Mouse (Mus musculus): ENCODE data around the gene Cul4a. TPM values are rescaled to one million over a fixed set of nuclear protein-coding genes. Genes with fewer than 3 reads are reported as not detected.

Cul4a gene
- total RNA-seq, 2 experiments from 2014 or later = 75.1 to 76.1 TPM

DNA sequence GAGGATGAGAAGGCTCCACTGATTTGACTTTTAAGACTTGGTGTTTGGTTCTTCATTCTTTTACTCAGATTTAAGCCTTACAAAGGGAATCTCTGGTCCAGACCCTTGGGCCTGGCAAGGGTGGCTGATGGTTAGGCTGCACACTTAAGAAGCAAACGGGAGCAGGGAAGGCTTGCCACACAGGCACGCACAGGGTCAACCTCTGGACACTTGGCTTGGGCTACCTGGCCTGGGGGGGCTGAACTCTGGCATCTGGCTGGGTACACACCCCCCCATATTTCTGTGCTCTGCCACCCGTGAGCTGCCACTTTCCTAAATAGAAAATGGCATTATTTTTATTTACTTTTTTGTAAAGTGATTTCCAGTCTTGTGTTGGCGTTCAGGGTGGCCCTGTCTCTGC lies 69.4 kb downstream of the Cul4a start:
- DNase-seq (ENCODE audit: low spot score) = no peak
- intact Hi-C loops (cut with DNase I) = no loop called here

GRCm38 (mm10) chr8:13175650-13176049 lies 70.2 kb downstream of the Cul4a start:
- intact Hi-C loops (cut with DNase I) = no loop called here
- DNase-seq (ENCODE audit: low spot score) = no peak

DNA sequence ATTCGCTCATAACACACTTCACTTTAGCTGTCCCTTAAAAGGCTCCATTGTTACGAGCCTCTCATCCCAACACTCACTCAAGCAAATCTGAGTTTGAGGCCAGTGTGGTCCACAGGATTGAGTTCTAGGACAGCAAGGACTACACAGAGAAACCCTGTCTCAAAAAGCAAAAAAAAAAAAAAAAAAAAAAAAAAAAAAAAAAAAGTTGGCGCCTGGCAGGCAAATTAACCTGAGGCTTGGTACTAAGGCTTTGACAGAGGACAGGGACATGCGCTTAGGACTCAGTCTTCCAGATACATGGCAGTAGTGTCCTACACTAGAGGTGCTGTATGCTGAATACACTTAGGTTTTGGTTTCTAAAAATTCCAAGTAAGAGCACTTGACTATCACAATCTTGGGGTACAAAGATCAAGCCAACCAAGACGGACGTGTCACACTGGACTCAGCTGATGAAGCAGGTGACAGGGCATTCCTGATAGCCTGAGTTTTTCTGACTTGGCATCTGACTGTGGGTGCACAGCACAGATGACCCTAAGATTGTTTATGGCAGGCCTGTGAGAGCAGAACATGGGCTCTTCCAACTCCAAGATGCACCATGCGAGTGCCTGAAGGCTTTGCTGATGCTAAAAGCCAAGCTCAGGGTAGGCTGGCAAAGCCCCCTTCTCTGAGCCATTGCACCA lies 71.9 kb downstream of the Cul4a start:
- DNase-seq (ENCODE audit: low spot score) = no peak
- intact Hi-C loops (cut with DNase I) = no loop called here

DNA sequence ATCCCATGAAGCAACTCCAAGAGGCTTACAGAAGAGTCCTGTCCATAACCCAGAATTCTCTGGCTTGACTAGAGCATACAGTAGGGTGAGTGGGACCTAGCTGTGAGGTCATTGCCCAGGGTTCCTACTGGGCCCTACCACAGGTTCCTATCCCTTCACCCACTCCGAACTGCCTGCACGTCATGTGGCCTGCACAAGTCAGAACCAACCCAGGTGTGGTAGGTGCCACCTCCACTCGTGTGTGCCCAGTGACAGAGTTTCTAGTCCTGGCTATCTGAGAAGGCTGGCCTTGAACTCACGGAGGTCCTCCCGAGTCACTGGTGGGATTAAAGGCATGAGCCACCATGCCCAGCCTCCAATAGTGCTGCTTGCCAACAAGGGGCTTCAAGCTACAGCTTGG lies 72.7 kb downstream of the Cul4a start:
- intact Hi-C loops (cut with DNase I) = no loop called here
- no peak for DNase-seq (ENCODE audit: low spot score)

- no peak for DNase-seq (ENCODE audit: low spot score)
- intact Hi-C loops (cut with DNase I) = no loop called here
Measured at GRCm38 (mm10) chr8:13179482-13179881, 74.1 kb downstream of the Cul4a start.

DNA sequence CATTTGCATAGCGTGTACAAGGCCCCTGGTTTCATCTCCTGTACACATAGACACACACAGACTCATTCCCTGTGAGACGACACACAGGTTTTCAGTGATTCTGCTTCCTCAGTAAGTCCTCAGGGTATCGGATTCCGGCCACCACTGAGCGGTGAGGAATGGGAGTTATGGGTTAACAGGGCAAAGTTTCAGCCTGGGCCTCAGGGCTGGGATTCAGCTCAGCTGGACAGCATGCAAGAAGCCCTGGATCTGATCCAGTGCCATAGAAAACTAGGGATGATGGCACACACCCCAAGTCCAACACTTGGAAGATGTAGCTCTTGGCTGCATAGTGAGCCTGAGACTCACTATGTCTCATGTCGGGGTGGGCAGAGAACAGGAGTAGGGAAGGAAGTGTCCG lies 74.5 kb downstream of the Cul4a start:
- intact Hi-C loops (cut with DNase I) = no loop called here
- no peak for DNase-seq (ENCODE audit: low spot score)

GRCm38 (mm10) chr8:13180408-13180807 lies 75.0 kb downstream of the Cul4a start:
- DNase-seq (ENCODE audit: low spot score) = no peak
- intact Hi-C loops (cut with DNase I) = no loop called here

DNA sequence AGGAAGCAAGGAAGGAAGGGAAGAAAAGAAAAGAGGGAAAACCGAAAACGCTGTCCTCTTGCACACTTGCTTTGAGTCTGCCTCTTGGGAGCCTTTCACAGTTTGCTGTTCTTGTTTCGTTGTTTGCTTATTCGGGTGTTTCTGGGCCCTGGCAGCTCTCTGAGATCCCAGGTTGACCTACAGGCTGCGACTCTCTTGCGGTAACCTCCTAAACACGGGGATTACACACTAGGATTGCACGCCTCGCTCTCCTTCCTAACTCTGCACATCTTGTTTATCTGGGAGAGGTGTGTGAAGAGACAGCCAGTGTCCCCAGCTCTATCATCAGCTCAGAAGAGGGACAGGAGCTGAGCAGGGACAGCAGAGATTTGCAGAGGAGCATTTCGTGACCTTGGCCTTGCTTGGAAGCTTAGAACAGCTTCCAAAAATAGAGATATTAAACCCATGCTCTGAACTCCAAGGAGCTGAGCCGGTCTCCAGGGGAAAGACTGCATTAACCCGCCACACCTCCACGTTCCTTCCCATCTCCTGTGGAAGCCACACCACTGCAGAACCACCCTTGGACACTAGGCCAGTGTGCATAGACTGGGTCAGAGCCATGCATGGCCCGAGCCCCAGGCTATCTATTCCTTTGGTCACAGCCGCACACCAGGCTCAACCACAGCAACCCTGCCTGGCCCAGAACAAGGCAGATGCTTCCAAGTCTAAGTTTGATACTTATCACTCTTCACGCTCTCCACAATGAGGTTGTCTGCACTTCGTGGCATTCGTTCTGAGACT lies 75.7 kb downstream of the Cul4a start:
- intact Hi-C loops (cut with DNase I) = no loop called here
- DNase-seq (ENCODE audit: low spot score) = no peak

- intact Hi-C loops (cut with DNase I) = no loop called here
- no peak for DNase-seq (ENCODE audit: low spot score)
Measured at GRCm38 (mm10) chr8:13181691-13181976, 76.2 kb downstream of the Cul4a start.

DNA sequence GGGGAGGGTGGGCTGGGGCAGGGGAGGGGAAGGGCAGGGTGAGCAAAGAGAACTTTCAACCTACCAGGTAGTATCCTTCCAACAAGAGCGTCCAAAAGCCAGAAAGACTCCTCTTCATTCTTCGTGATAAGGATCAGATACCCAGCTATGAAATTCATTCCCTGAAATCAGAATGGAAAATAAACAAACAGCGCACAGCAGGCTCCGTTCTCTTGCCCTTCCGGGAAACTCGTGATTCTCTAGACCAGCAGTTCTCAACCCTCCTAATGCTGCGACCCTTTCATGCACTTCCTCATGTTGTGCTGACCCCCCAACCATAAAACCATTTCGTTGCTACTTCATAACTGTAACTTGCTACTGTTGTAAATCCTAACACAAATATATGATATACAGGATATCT lies 81.4 kb downstream of the Cul4a start:
- no peak for DNase-seq (ENCODE audit: low spot score)
- intact Hi-C loops (cut with DNase I) = no loop called here

- no peak for DNase-seq (ENCODE audit: low spot score)
- intact Hi-C loops (cut with DNase I) = no loop called here
Measured at GRCm38 (mm10) chr8:13187229-13187628, 81.8 kb downstream of the Cul4a start.

- intact Hi-C loops (cut with DNase I) = no loop called here
- no peak for DNase-seq (ENCODE audit: low spot score)
Measured at GRCm38 (mm10) chr8:13187638-13188037, 82.2 kb downstream of the Cul4a start.

- no peak for DNase-seq (ENCODE audit: low spot score)
- intact Hi-C loops (cut with DNase I) = no loop called here
Measured at GRCm38 (mm10) chr8:13188052-13188555, 82.7 kb downstream of the Cul4a start.

DNA sequence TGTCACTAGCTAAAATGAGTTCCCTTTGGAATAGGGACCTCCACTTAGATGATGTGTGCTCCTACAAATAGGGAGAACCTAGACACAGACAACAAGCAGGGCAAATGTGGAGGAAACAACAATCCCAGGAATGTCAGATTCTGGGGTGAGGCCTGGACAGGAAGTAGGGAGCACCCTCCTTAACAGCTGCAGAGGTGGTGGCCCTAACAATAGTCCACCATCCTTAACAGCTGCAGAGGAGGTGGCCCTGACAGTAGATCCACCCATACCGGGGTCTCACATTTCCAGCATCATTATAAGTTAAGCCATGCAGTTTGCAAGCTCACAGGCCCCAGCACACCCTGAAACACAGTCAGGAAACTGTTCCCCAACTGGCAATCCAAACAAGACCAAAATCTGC lies 83.4 kb downstream of the Cul4a start:
- no peak for DNase-seq (ENCODE audit: low spot score)
- intact Hi-C loops (cut with DNase I) = no loop called here

- DNase-seq (ENCODE audit: low spot score) = no peak
- intact Hi-C loops (cut with DNase I) = no loop called here
Measured at GRCm38 (mm10) chr8:13190235-13190634, 84.8 kb downstream of the Cul4a start.

DNA sequence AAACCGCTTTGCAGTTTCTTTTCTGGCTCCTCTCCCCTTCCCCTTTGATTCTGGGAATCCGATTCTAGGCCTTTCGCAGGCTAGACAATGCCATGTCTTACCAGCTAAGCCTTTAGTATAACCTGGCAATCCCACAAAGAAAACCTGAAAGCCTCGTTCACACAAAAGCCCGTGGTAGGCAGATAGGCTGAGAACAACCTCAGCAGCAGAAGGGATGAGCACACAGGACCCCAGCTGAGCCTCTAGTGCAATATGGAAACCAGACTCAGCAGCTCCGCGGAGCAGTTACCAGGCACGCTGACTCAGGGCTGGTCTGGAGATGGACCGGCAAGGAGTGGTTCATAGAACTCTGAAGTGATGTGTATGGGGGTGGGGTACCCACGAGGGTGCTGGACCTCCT lies 89.4 kb downstream of the Cul4a start:
- intact Hi-C loops (cut with DNase I) = no loop called here

GRCm38 (mm10) chr8:13197493-13197892 lies 92.1 kb downstream of the Cul4a start:
- intact Hi-C loops (cut with DNase I) = no loop called here
- DNase-seq (ENCODE audit: low spot score) = no peak

More for the DNA sequence above, 89.4 kb downstream of the Cul4a start:
- no peak for DNase-seq (ENCODE audit: low spot score)

Small RNA genes within 50 kb of the gene (microRNA-seq; reads per million reads assigned to microRNA genes)
- 36.4 reads per million, percentile 46 among the genes with 10 or more reads in this experiment for gene Mir1968
- not detected for gene Mir7065

Other genes with a start within 250 kb of the Cul4a start
- 10 to 100 TPM; 44.7 to 69.4 TPM for gene Mcf2l, start 231.8 kb upstream of the Cul4a start, total RNA-seq (2021)
- gene F7, start 79.6 kb upstream of the Cul4a start, total RNA-seq (2021) = under 1 TPM in 1 of 2 experiments, not detected in 1; 0.14 TPM
- gene F10, start 68.3 kb upstream of the Cul4a start, total RNA-seq (2021) = under 1 TPM; 0.45 to 0.57 TPM
- gene Proz, start 44.7 kb upstream of the Cul4a start, total RNA-seq (2021) = not detected
- gene Pcid2, start 162 bp upstream of the Cul4a start, total RNA-seq (2021) = 10 to 100 TPM in 1 of 2 experiments, 1 to 10 TPM in 1; 8.8 to 10.3 TPM
- gene Lamp1, start 53.5 kb downstream of the Cul4a start, total RNA-seq (2021) = 100 to 1,000 TPM; 374 to 387 TPM
- gene Grtp1, start 95.0 kb downstream of the Cul4a start, total RNA-seq (2021) = 1 to 10 TPM; 4.1 to 5.2 TPM
- 100 to 1,000 TPM; 515 to 520 TPM for gene Adprhl1, start 148.5 kb downstream of the Cul4a start, total RNA-seq (2021)
- 10 to 100 TPM; 57.3 to 57.4 TPM for gene Dcun1d2, start 182.5 kb downstream of the Cul4a start, total RNA-seq (2021)
- 10 to 100 TPM; 25.3 to 29.8 TPM for gene Tmco3, start 182.6 kb downstream of the Cul4a start, total RNA-seq (2021)
- 10 to 100 TPM; 37.2 to 40.7 TPM for gene Tfdp1, start 233.1 kb downstream of the Cul4a start, total RNA-seq (2021)

Measured in heart, postnatal 25 days (tissue).